Mouse (Mus musculus) embryonic fibroblast, embryonic 13.5 days (primary cell): ENCODE measurements at regions not wholly inside any gene's neighbourhood (a gene's known extent, or its start where the extent isn't known, plus 50 kb on each side); places are given as distances from the start of the nearest gene placed in this dataset.

Source experiments
- H3K27ac ChIP-seq: 2 replicates; pipeline ENCODE4 v1.5.1; 2012; ENCODE audit warnings: low read length, control low read depth, inconsistent platforms; ENCODE audit not compliant: insufficient read depth
- H3K4me1 ChIP-seq: 2 replicates; pipeline ENCODE4 v1.6.1; 2011; ENCODE audit warnings: low read length; ENCODE audit not compliant: control insufficient read depth, insufficient read depth
- H3K4me3 ChIP-seq: 2 replicates; pipeline ENCODE4 v1.5.1; 2011; ENCODE audit warnings: mild to moderate bottlenecking, control low read depth, low read length; ENCODE audit not compliant: insufficient read depth
- CTCF ChIP-seq: IDR thresholded peaks from 2 replicates; pipeline ENCODE4 v1.5.1; 2011; ENCODE audit warnings: mild to moderate bottlenecking, control low read depth, low read length, moderate library complexity, borderline replicate concordance; ENCODE audit not compliant: insufficient read depth
- POLR2A ChIP-seq: IDR thresholded peaks from 2 replicates; pipeline ENCODE4 v1.6.1; 2011; ENCODE audit warnings: low read depth, mild to moderate bottlenecking, control low read depth, low read length, moderate library complexity

DNA sequence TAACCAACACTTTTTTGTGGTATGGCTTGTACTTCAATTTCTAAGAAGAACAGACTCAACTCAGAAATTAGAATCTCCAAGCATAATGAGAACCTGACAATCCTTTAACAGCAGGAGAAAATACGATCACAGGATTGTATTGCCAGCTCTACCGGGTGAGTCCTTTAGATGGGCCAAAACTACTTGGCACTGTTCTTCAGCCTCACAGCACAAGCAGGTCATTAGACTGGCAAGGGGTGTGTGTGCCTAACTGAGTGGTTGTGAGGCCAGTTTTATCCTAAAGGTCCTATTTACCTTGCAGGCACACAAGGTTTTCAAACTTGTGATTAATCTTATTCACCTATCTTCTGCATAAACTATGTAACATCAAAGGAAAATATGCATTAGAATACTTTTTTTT is 760.5 kb downstream of the Defb40 start:
- TF ChIP-seq CTCF (no peak), POLR2A (no peak)
- H3K4me3 ChIP-seq: no peak overlapping the region
- no peak overlapping the region for H3K27ac ChIP-seq
- H3K4me1 ChIP-seq: no peaks in the 10 kb centered on the region

DNA sequence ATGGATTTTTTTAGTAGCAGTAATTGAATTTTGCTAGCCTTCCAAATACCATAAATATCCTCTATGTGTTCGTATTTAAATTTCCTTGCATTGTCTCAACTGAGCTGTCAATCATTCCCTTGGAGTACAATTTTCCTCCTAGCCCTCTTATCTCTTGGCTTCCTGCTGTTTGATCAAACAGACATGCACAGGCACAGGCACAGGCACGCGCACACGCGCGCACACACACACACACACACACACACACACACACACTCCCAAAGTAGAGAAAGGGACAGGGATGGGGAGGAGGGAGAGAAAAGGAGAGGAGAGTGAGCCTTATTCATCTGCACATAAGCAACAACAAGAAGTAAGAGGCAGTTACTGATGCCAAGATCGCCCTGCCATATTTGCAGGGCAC is 760.9 kb downstream of the Defb40 start:
- no peak overlapping the region for H3K27ac ChIP-seq
- TF ChIP-seq POLR2A: no peak
- no peak for TF ChIP-seq CTCF
- no peak overlapping the region for H3K4me3 ChIP-seq

DNA sequence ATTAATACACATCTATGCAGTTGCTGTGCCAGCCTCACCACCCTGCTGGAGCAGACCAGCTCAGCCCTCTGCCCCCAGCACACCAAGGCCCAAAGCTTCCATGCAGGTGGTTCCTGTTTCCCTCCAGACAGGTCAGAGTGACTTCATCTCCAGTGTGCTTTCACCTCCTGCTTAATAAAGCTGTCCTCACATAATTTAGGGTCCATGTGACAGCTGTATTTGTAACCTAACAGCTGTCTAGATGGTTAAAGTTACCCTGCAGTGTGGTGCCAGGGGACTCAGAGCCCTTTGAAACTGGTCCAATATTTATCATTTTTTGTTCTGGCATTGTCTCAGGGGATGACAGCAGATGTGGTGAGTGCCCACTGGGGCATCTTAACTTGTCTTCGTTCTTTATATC is 761.5 kb downstream of the Defb40 start:
- H3K4me3 ChIP-seq: no peak overlapping the region
- TF ChIP-seq POLR2A (no peak), CTCF (no peak)
- no peaks in the 10 kb centered on the region for H3K4me1 ChIP-seq
- H3K27ac ChIP-seq: no peak overlapping the region

More for the DNA sequence above, 760.9 kb downstream of the Defb40 start:
- no peaks in the 10 kb centered on the region for H3K4me1 ChIP-seq

DNA sequence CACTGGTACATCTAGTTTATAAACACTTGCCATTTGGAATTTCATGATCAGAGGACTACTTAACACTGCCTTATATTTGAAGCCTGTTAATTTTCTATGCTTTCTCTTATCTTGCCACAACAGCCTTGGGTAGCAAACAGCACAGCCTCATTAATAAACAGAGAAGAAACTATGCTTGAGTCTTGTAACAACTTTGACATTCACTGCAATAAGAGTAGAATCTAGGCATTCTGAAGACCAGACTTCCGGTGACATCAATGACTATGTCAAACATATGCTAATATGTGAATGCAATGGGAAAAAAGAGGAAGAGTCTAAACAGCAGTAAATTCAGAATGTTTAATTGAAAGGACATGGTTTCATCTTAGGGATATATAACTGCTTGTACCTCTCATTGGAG is 768.0 kb downstream of the Defb40 start:
- no peak overlapping the region for H3K27ac ChIP-seq
- no peaks in the 10 kb centered on the region for H3K4me1 ChIP-seq
- TF ChIP-seq POLR2A (no peak), CTCF (no peak)
- H3K4me3 ChIP-seq: no peak overlapping the region

DNA sequence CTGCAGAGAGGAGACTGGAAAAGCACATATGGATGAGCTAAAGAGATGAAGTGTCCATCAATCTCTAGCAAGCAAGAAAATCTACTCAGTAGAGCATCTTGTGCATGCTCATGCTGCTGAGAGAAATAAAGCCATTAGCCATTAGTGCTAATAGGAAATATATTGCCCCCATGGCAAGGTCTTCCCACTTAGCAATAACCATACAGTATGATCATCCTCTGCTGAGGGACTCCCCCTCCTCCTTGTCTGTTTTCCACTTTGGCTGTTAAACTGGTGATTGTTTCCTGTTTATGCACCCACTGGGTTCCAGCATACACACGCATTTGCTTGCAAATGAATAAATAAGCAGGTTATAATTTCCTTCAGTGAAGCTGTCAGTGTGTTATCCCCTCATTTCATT is 769.4 kb downstream of the Defb40 start:
- H3K4me3 ChIP-seq: no peak overlapping the region
- H3K4me1 ChIP-seq: no peaks in the 10 kb centered on the region
- TF ChIP-seq CTCF: no peak
- TF ChIP-seq POLR2A: no peak
- H3K27ac ChIP-seq: no peak overlapping the region

DNA sequence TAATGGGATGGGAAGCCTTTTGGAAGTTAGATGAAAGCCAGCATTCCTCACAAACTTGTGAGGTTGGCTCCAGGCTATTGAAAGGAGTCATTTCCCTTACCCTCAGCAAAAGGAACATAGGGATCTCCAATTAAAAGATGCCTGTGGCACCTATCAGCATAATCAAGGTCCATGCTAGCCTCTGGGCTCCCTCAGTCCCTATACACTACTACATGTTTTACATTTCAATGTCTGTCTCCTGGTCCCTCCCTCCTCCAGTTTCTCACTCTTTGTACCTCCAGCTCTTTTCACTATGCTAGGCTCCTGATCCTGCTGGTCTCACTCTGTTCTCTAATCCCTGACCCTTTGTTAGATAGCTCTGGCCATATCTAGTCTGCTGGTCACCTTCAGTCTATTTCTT is 790.6 kb downstream of the Defb40 start:
- no peak overlapping the region for H3K27ac ChIP-seq
- no peak for TF ChIP-seq CTCF
- no peak for TF ChIP-seq POLR2A

DNA sequence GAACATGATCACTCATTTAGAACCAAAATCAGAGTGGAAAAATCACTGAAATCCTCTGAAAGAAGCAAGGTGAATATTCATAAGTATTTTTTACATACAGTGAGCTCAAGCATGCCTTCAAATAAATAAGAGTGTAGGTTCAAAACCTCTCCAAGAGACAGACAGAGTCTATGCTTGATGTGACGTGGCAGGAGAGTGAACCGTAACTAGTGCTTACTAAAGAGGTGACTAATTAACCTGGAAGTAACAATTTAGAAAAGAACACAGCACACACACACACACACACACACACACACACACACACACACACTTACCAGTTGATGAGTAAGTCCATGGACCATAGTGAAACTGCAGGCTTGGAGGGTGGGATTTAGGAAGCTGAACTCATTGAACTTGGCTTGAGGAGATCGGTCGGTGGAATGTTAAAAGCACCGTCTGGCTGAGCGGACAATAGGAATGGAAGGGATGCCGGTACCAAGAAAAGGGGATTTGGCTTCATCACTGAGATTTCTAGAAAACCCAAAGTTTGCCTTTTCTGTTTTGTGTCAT is 802.4 kb downstream of the Defb40 start:
- no peak overlapping the region for H3K4me3 ChIP-seq
- TF ChIP-seq CTCF (no peak), POLR2A (no peak)
- no peak overlapping the region for H3K27ac ChIP-seq
- H3K4me1 ChIP-seq: no peaks in the 10 kb centered on the region

More for the DNA sequence above, 790.6 kb downstream of the Defb40 start:
- H3K4me3 ChIP-seq: no peak overlapping the region
- H3K4me1 ChIP-seq: no peaks in the 10 kb centered on the region

DNA sequence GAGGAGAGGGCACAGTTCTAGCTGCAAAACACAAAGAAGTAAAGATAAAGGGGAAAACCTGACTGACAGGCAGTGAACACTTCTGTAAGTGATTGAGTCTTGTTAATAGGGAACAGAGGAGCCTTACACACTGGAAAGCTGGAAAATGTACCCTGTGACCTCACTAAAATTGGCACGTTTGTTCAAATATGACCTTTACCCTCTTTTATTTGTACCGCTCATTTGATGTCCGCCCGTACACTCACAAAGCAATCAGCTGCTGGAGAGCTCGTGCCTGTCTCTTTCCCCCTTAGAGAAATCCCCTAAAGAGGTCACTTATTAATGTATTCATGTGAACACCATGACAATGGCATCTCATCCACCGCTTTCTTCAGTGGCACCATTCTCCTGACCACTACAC is 819.4 kb downstream of the Defb40 start:
- Histone ChIP-seq H3K4me3 (no peak overlapping the region), H3K27ac (no peak overlapping the region), H3K4me1 (no peaks in the 10 kb centered on the region)
- TF ChIP-seq POLR2A (no peak), CTCF (no peak)

DNA sequence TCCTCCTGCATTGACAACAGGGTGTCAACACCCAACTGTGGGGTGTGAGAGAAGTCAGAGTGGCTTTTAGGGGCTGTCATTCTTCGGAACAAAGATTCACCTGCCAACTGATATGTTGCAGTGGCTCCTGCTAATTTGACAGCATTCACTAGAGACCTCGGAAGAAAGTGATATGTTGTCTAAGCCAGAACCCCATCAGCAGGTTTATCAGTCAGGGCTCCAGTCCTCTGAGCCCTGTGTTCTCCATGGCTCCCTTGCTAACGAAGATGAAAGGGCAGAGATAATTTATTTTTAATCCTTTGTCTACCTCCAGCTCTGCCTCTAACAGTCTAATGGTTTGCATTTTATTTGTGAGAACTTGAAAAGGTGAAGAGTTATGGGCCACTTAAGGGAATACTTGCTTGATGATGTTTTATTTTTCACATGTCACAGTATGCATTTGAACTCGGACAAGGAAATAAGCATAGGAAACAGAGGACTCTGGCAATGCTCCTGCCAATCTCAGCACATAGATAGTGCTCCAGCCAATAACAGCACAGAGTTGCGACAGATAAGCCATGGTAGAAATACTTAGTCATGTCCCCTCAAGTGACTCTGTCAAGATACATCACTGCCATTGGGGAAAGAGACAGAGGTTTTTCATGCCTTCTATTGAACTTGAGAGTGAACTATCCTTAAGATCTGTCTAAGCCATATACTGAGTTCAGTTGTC is 862.6 kb downstream of the Defb40 start:
- Histone ChIP-seq H3K27ac (no peak overlapping the region), H3K4me1 (no peaks in the 10 kb centered on the region), H3K4me3 (no peak overlapping the region)
- TF ChIP-seq POLR2A: no peak
- TF ChIP-seq CTCF: no peak

DNA sequence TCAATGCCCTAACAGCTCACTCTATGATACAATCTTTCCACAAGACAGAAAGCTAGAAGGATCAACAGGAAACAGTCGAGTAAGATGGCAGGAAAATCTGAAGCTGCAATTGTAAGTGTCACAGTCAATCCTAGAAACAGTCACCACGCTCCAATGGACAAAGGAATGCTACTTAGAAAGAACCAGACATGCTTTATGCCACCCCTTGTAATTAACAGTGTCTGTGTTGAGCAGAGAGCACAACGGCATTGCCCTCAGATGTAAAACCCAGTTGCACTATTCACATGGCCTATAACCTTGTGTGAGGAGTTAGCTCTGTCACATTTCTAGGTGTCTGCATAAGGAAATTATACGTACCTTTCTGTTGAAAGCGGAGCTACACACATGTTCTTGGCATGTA is 864.8 kb downstream of the Defb40 start:
- H3K27ac ChIP-seq: no peak overlapping the region
- H3K4me1 ChIP-seq: no peaks in the 10 kb centered on the region
- no peak overlapping the region for H3K4me3 ChIP-seq
- no peak for TF ChIP-seq CTCF
- TF ChIP-seq POLR2A: no peak
